Mouse (Mus musculus) stomach, embryonic 15.5 days (tissue): Measurements from ENCODE around the gene Sgsm1. TPM values are rescaled to one million over a fixed set of nuclear protein-coding genes. Genes with fewer than 3 reads are reported as not detected.

Experiments
- ATAC-seq: fragments of 200-750 bp; cut with Nextera tagmentation; 2 replicates; pipeline ENCODE4 v1.8.0; 2017; ENCODE audit warnings: low read depth, moderate number of reproducible peaks, moderate TSS enrichment; ENCODE audit not compliant: insufficient read depth, low FRiP score
- H3K27ac ChIP-seq: fragments of 300-500 bp; sonication (generic); 2 replicates; pipeline ENCODE4 v1.5.1; 2015; ENCODE audit warnings: mild to moderate bottlenecking, inconsistent platforms
- H3K27me3 ChIP-seq: fragments of 300-500 bp; sonication (generic); replicated peaks from 2 replicates; pipeline ENCODE4 v1.6.1; 2015; ENCODE audit warnings: inconsistent platforms
- H3K36me3 ChIP-seq: fragments of 300-500 bp; sonication (generic); 2 replicates; pipeline ENCODE4 v1.6.1; 2015; ENCODE audit warnings: inconsistent platforms
- H3K4me1 ChIP-seq: fragments of 300-500 bp; sonication (generic); 2 replicates; pipeline ENCODE4 v1.6.1; 2015; ENCODE audit warnings: inconsistent platforms
- H3K4me2 ChIP-seq: fragments of 300-500 bp; sonication (generic); 2 replicates; pipeline ENCODE4 v1.6.1; 2015; ENCODE audit warnings: mild to moderate bottlenecking, inconsistent platforms
- H3K4me3 ChIP-seq: fragments of 300-500 bp; sonication (generic); replicated peaks from 2 replicates; pipeline ENCODE4 v1.5.1; 2015; ENCODE audit warnings: inconsistent platforms
- H3K9ac ChIP-seq: fragments of 300-500 bp; sonication (generic); 2 replicates; pipeline ENCODE4 v1.6.1; 2015; ENCODE audit warnings: inconsistent platforms
- H3K9me3 ChIP-seq: fragments of 300-500 bp; sonication (generic); 2 replicates; pipeline ENCODE4 v1.6.1; 2016; ENCODE audit warnings: inconsistent platforms
- WGBS: fragments of 180-500 bp; shearing (Covaris S2); methylation state at CpG from one replicate; pipeline ENCODE4 v1.1.7; 2015; 5-methylcytosine and 5-hydroxymethylcytosine counted together
- polyA plus RNA-seq: library from polyadenylated mRNA; unstranded; fragments of >200 nt; fragmentation: Nextera tagmentation; extraction: Ambion mirVana; gene quantifications from 2 replicates; pipeline ENCODE4 v1.2.1, GENCODE M21; 2015

Gene Sgsm1
- polyA plus RNA-seq, 1 experiment from 2014 or later, result 6.9 TPM

- no peaks in the 10 kb centered on the region for H3K9me3 ChIP-seq
- H3K4me1 ChIP-seq, result peaks cover 24% of the 10 kb centered on the region; the same call in 1 of the 2 replicates
- ATAC-seq, result no peak
- H3K27ac ChIP-seq, result no peak overlapping the region
- H3K9ac ChIP-seq, result no peak overlapping the region
- WGBS, result 55% methylated on average over 22 of the region's 22 CpGs
- H3K4me3 ChIP-seq, result peak overlapping the region; percentile 55
- H3K27me3 ChIP-seq, result no peaks in the 10 kb centered on the region; the same call in 1 of the 2 replicates
- no peaks in the 10 kb centered on the region for H3K36me3 ChIP-seq
- peak overlapping the region; percentile 87 for H3K4me2 ChIP-seq
Observed at GRCm38 (mm10) chr5:113309491-113310376, 852 bp downstream of the Sgsm1 start.

DNA sequence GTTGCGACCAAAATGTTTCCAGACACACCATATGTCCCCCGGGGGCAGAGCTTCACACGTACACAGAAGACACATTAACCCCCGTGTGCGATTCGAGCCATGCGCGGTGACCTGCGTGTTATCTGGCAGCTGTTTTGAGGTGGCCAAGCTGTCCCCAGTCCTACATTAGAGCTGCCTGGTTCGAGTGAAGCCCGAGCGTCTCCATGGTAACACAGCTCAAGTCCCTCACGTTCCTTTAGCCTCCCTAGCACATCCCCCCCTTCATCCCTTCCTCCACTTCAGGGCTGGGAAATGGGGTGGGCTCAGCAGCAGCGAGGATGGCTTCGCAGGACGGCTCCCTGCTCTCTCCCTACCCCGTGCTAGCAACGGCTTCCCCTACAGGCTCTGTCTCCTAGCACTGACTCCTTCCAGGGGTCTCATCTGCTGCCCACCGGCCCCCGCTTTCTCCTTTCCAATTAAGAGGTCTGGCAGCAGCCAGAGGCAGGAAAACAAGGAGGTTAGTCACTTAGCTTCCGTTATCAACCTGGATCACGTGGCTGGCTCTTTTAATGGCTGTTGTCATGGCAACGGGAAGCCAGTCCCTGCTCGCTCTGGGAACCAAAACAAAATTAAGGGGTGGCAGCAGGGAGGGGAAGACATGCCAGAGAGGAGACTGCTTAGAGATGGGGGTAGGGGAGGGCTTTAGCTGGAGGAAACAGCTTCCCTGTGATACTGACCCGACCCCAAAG is 3.7 kb downstream of the Sgsm1 start:
- H3K9me3 ChIP-seq, result no peaks in the 10 kb centered on the region
- H3K36me3 ChIP-seq, result no peaks in the 10 kb centered on the region
- H3K27ac ChIP-seq, result no peak overlapping the region; the same call in 1 of the 2 replicates
- H3K4me1 ChIP-seq, result peaks cover 20% of the 10 kb centered on the region
- H3K27me3 ChIP-seq, result no peaks in the 10 kb centered on the region; the same call in 1 of the 2 replicates
- ATAC-seq, result no peak
- WGBS, result 4% methylated on average over 25 of the region's 25 CpGs
- H3K4me3 ChIP-seq, result no peak overlapping the region
- H3K4me2 ChIP-seq, result peak overlapping the region; percentile 41
- no peak overlapping the region for H3K9ac ChIP-seq

DNA sequence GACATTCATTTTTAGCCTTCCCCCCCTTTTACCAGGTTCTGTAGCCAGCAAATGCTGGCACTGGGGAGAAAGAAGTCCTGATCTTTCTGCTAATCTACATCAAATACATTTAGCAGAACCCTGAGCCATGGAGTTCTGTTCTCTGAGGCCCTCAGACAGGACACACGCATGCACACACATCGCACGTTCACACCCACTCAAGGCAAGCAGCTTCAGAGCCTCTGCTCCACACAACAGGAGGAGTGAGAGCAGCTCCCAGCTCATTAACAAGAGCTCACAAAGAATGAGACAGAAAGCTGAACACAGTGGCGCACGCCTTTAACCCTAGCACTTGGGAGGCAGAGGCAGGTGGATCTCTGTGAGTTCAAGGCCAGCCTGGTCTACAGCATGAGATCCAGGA is 6.1 kb downstream of the Sgsm1 start:
- peaks cover 21% of the 10 kb centered on the region for H3K4me1 ChIP-seq
- no peak overlapping the region for H3K4me2 ChIP-seq
- no peak for ATAC-seq
- H3K9ac ChIP-seq, result no peak overlapping the region
- no peak overlapping the region for H3K27ac ChIP-seq
- H3K27me3 ChIP-seq, result no peaks in the 10 kb centered on the region; the same call in 1 of the 2 replicates
- no peaks in the 10 kb centered on the region for H3K9me3 ChIP-seq
- no peak overlapping the region for H3K4me3 ChIP-seq
- 94% methylated on average over 5 of the region's 5 CpGs for WGBS
- H3K36me3 ChIP-seq, result no peaks in the 10 kb centered on the region

- no peaks in the 10 kb centered on the region for H3K9me3 ChIP-seq
- ATAC-seq, result no peak
- H3K9ac ChIP-seq, result no peak overlapping the region
Observed at GRCm38 (mm10) chr5:113301841-113302240, 8.7 kb downstream of the Sgsm1 start.

GRCm38 (mm10) chr5:113300148-113300889 is 10.3 kb downstream of the Sgsm1 start:
- 63% methylated on average over 22 of the region's 22 CpGs for WGBS
- no peak overlapping the region for H3K9ac ChIP-seq
- H3K4me1 ChIP-seq, result peaks cover 22% of the 10 kb centered on the region
- no peaks in the 10 kb centered on the region for H3K9me3 ChIP-seq
- H3K4me3 ChIP-seq, result no peak overlapping the region
- H3K36me3 ChIP-seq, result no peaks in the 10 kb centered on the region
- peak; percentile 47 for ATAC-seq
- peak overlapping the region; percentile 25 for H3K4me2 ChIP-seq
- peak overlapping the region; percentile 31 for H3K27ac ChIP-seq
- no peaks in the 10 kb centered on the region for H3K27me3 ChIP-seq

More at GRCm38 (mm10) chr5:113301841-113302240, 8.7 kb downstream of the Sgsm1 start:
- WGBS, result 30% methylated on average over 13 of the region's 13 CpGs
- Histone ChIP-seq H3K4me2 (no peak overlapping the region), H3K27ac (no peak overlapping the region), H3K4me3 (no peak overlapping the region), H3K36me3 (no peaks in the 10 kb centered on the region), H3K27me3 (no peaks in the 10 kb centered on the region), H3K4me1 (peaks cover 21% of the 10 kb centered on the region)

- Histone ChIP-seq H3K9me3 (no peaks in the 10 kb centered on the region), H3K4me3 (no peak overlapping the region), H3K9ac (no peak overlapping the region), H3K4me2 (no peak overlapping the region), H3K4me1 (peaks cover 22% of the 10 kb centered on the region), H3K36me3 (no peaks in the 10 kb centered on the region), H3K27me3 (no peaks in the 10 kb centered on the region), H3K27ac (peak overlapping the region; percentile 16)
- no peak for ATAC-seq
- 40% methylated on average over 9 of the region's 9 CpGs for WGBS
Observed at GRCm38 (mm10) chr5:113299433-113299832, 11.2 kb downstream of the Sgsm1 start.

- no peaks in the 10 kb centered on the region for H3K9me3 ChIP-seq
- H3K4me2 ChIP-seq, result no peak overlapping the region
- no peaks in the 10 kb centered on the region for H3K36me3 ChIP-seq
- no peak overlapping the region for H3K9ac ChIP-seq
- H3K27me3 ChIP-seq, result no peaks in the 10 kb centered on the region
- no peak overlapping the region for H3K4me3 ChIP-seq
- peaks cover 22% of the 10 kb centered on the region for H3K4me1 ChIP-seq
- 64% methylated on average over 6 of the region's 6 CpGs for WGBS
- no peak overlapping the region for H3K27ac ChIP-seq
- ATAC-seq, result no peak
Observed at GRCm38 (mm10) chr5:113298826-113299225, 11.8 kb downstream of the Sgsm1 start.

DNA sequence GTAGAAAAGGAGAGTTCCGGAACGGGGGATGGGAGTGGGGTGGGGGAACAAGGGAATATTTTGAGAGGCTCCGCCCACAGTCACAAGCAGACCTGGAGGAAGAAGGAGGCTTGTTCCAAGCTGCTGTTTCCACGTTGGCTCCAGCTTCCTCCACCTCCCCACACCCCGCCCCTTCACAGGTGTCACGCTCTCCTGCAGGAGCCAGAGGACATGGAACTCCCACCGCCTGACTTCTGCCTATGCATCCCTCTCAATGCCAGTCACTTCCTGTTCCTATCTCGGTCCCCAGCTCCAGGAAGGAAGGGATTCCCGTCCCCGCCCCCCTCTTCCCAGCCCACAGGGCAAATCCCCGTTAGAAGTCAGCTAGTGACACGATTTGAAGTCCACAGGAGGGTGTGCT is 12.5 kb downstream of the Sgsm1 start:
- Histone ChIP-seq H3K36me3 (no peaks in the 10 kb centered on the region), H3K4me3 (no peak overlapping the region), H3K4me1 (peaks cover 22% of the 10 kb centered on the region), H3K9ac (no peak overlapping the region), H3K27me3 (no peaks in the 10 kb centered on the region), H3K4me2 (peak overlapping the region; percentile 40), H3K27ac (no peak overlapping the region), H3K9me3 (no peaks in the 10 kb centered on the region)
- peak; percentile 9; the same call in 1 of the 2 replicates for ATAC-seq
- WGBS, result 18% methylated on average over 12 of the region's 12 CpGs

GRCm38 (mm10) chr5:113295791-113296190 is 14.8 kb downstream of the Sgsm1 start:
- Histone ChIP-seq H3K4me2 (no peak overlapping the region), H3K4me3 (no peak overlapping the region), H3K36me3 (no peaks in the 10 kb centered on the region), H3K27me3 (no peaks in the 10 kb centered on the region), H3K4me1 (peaks cover 11% of the 10 kb centered on the region; the same call in 1 of the 2 replicates), H3K9me3 (no peaks in the 10 kb centered on the region), H3K27ac (peak overlapping the region; percentile 84), H3K9ac (no peak overlapping the region)
- ATAC-seq, result peak; percentile 91
- 17% methylated on average over 4 of the region's 4 CpGs for WGBS

DNA sequence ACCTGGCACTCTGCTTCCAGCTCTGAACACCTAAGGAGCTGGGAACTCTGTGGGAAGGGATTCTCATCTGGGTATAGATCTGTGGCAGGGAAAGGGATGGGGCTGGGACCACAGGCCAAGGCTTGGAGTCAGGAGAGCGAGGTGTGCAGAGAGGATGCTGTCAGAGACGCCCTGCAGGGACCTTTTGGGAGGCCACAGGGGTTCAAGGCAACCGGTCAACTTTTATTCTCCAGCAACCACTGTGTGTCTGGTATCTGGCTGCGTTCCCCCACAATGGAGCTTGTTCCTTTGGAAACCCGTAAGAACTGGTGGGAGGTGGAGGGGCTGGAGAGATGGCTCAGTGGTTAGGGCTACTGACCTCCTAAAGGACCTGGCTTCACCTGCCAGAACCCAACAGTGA is 16.0 kb downstream of the Sgsm1 start:
- Histone ChIP-seq H3K27ac (no peak overlapping the region), H3K4me3 (no peak overlapping the region), H3K4me2 (no peak overlapping the region), H3K9me3 (no peaks in the 10 kb centered on the region), H3K4me1 (peaks cover 11% of the 10 kb centered on the region; the same call in 1 of the 2 replicates), H3K27me3 (0 out of 2 replicates have a peak, but pooled peaks cover 4% of the 10 kb centered on the region), H3K36me3 (no peaks in the 10 kb centered on the region), H3K9ac (no peak overlapping the region)
- ATAC-seq, result no peak
- 86% methylated on average over 5 of the region's 5 CpGs for WGBS

DNA sequence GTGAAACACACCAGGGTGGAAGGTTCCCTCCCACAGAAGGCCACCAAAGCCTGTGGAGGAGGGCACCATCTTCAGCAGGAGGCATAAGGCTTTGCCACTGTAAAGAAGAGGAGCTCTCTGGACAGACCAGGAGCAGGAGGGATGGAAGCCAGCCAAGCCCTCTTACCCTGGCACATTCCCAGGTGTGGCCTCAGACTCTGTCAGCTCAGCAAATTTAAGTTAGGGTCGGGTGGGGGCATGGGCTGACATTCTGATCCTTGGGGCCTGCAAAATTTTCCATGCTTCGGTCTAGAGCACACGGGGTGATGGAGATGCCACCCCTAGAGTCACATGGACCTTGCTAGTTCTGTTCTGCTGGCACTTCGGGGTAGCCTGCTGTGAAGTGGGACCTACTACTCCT is 17.1 kb downstream of the Sgsm1 start:
- Histone ChIP-seq H3K27me3 (peaks cover 9% of the 10 kb centered on the region), H3K9ac (no peak overlapping the region), H3K4me1 (peaks cover 11% of the 10 kb centered on the region; the same call in 1 of the 2 replicates), H3K4me3 (no peak overlapping the region), H3K9me3 (no peaks in the 10 kb centered on the region), H3K27ac (no peak overlapping the region), H3K36me3 (no peaks in the 10 kb centered on the region), H3K4me2 (no peak overlapping the region)
- no peak for ATAC-seq
- 76% methylated on average over 4 of the region's 4 CpGs for WGBS
